Mouse (Mus musculus): ENCODE results near the gene Mctp2. TPM values are rescaled to one million over a fixed set of nuclear protein-coding genes. Genes with fewer than 3 reads are reported as not detected.

The Mctp2 gene
- polyA plus RNA-seq, 1 experiment, result not detected

GRCm38 (mm10) chr7:72215563-72216215, 90.7 kb downstream of the Mctp2 start:
- TF ChIP-seq GATA1 (IDR thresholded peaks at IDR 0.05; ENCODE audit: low read length) (no peak), TAL1 (IDR thresholded peaks at IDR 0.05; ENCODE audit: low read length) (no peak)
- no peaks in the 10 kb centered on the region for H3K36me3 ChIP-seq (ENCODE audit: control insufficient read depth)
- H3K4me1 ChIP-seq (ENCODE audit: control insufficient read depth), result peaks cover 2% of the 10 kb centered on the region; the same call in 1 of the 2 replicates
- H3K27me3 ChIP-seq (ENCODE audit: control insufficient read depth), result no peaks in the 10 kb centered on the region
- no peaks in the 10 kb centered on the region for H3K9me3 ChIP-seq (ENCODE audit: control insufficient read depth, low read length)
- H3K4me3 ChIP-seq (replicated peaks), result no peak overlapping the region

GRCm38 (mm10) chr7:72210201-72210600, 96.2 kb downstream of the Mctp2 start:
- TF ChIP-seq GATA1 (IDR thresholded peaks at IDR 0.05; ENCODE audit: low read length), result no peak
- TF ChIP-seq TAL1 (IDR thresholded peaks at IDR 0.05; ENCODE audit: low read length), result no peak
- Histone ChIP-seq H3K9me3 (ENCODE audit: control insufficient read depth, low read length) (no peaks in the 10 kb centered on the region), H3K27me3 (ENCODE audit: control insufficient read depth) (no peaks in the 10 kb centered on the region), H3K36me3 (ENCODE audit: control insufficient read depth) (no peaks in the 10 kb centered on the region), H3K4me1 (ENCODE audit: control insufficient read depth) (peaks cover 2% of the 10 kb centered on the region; the same call in 1 of the 2 replicates), H3K4me3 (replicated peaks) (no peak overlapping the region)

GRCm38 (mm10) chr7:72209296-72209695, 97.1 kb downstream of the Mctp2 start:
- TF ChIP-seq TAL1 (IDR thresholded peaks at IDR 0.05; ENCODE audit: low read length) (no peak), GATA1 (IDR thresholded peaks at IDR 0.05; ENCODE audit: low read length) (no peak)
- Histone ChIP-seq H3K9me3 (ENCODE audit: control insufficient read depth, low read length) (no peaks in the 10 kb centered on the region), H3K36me3 (ENCODE audit: control insufficient read depth) (no peaks in the 10 kb centered on the region), H3K27me3 (ENCODE audit: control insufficient read depth) (no peaks in the 10 kb centered on the region), H3K4me3 (replicated peaks) (no peak overlapping the region), H3K4me1 (ENCODE audit: control insufficient read depth) (peaks cover 2% of the 10 kb centered on the region; the same call in 1 of the 2 replicates)

- no peaks in the 10 kb centered on the region for H3K4me1 ChIP-seq (ENCODE audit: control insufficient read depth)
- no peaks in the 10 kb centered on the region for H3K27me3 ChIP-seq (ENCODE audit: control insufficient read depth)
- no peaks in the 10 kb centered on the region for H3K9me3 ChIP-seq (ENCODE audit: control insufficient read depth, low read length)
- H3K36me3 ChIP-seq (ENCODE audit: control insufficient read depth), result no peaks in the 10 kb centered on the region
- no peak overlapping the region for H3K4me3 ChIP-seq (replicated peaks)
- TF ChIP-seq GATA1 (IDR thresholded peaks at IDR 0.05; ENCODE audit: low read length) (no peak), TAL1 (IDR thresholded peaks at IDR 0.05; ENCODE audit: low read length) (no peak)
These were observed 99.6 kb downstream of the Mctp2 start for GRCm38 (mm10) chr7:72206841-72207240.

GRCm38 (mm10) chr7:72195709-72196108, 110.7 kb downstream of the Mctp2 start:
- H3K27me3 ChIP-seq (ENCODE audit: control insufficient read depth), result no peaks in the 10 kb centered on the region
- no peak overlapping the region for H3K4me3 ChIP-seq (replicated peaks)
- no peaks in the 10 kb centered on the region for H3K9me3 ChIP-seq (ENCODE audit: control insufficient read depth, low read length)
- TF ChIP-seq TAL1 (IDR thresholded peaks at IDR 0.05; ENCODE audit: low read length) (no peak), GATA1 (IDR thresholded peaks at IDR 0.05; ENCODE audit: low read length) (no peak)
- no peaks in the 10 kb centered on the region; the same call in 1 of the 2 replicates for H3K4me1 ChIP-seq (ENCODE audit: control insufficient read depth)
- H3K36me3 ChIP-seq (ENCODE audit: control insufficient read depth), result no peaks in the 10 kb centered on the region

- H3K4me1 ChIP-seq (ENCODE audit: control insufficient read depth), result no peaks in the 10 kb centered on the region; the same call in 1 of the 2 replicates
- no peaks in the 10 kb centered on the region for H3K27me3 ChIP-seq (ENCODE audit: control insufficient read depth)
- TF ChIP-seq GATA1 (IDR thresholded peaks at IDR 0.05; ENCODE audit: low read length), result no peak
- no peak for TF ChIP-seq TAL1 (IDR thresholded peaks at IDR 0.05; ENCODE audit: low read length)
- no peaks in the 10 kb centered on the region for H3K9me3 ChIP-seq (ENCODE audit: control insufficient read depth, low read length)
- H3K4me3 ChIP-seq (replicated peaks), result no peak overlapping the region
- H3K36me3 ChIP-seq (ENCODE audit: control insufficient read depth), result no peaks in the 10 kb centered on the region
These were observed 113.1 kb downstream of the Mctp2 start for GRCm38 (mm10) chr7:72193304-72193703.

- Histone ChIP-seq H3K4me3 (replicated peaks) (no peak overlapping the region), H3K9me3 (ENCODE audit: control insufficient read depth, low read length) (no peaks in the 10 kb centered on the region), H3K27me3 (ENCODE audit: control insufficient read depth) (no peaks in the 10 kb centered on the region), H3K4me1 (ENCODE audit: control insufficient read depth) (no peaks in the 10 kb centered on the region), H3K36me3 (ENCODE audit: control insufficient read depth) (no peaks in the 10 kb centered on the region)
- TF ChIP-seq TAL1 (IDR thresholded peaks at IDR 0.05; ENCODE audit: low read length), result no peak
- TF ChIP-seq GATA1 (IDR thresholded peaks at IDR 0.05; ENCODE audit: low read length), result no peak
These were observed 124.8 kb downstream of the Mctp2 start for GRCm38 (mm10) chr7:72181651-72182050.

GRCm38 (mm10) chr7:72169320-72169719, 137.1 kb downstream of the Mctp2 start:
- H3K4me3 ChIP-seq (replicated peaks), result no peak overlapping the region
- no peak for TF ChIP-seq GATA1 (IDR thresholded peaks at IDR 0.05; ENCODE audit: low read length)
- TF ChIP-seq TAL1 (IDR thresholded peaks at IDR 0.05; ENCODE audit: low read length), result no peak
- H3K36me3 ChIP-seq (ENCODE audit: control insufficient read depth), result no peaks in the 10 kb centered on the region
- H3K4me1 ChIP-seq (ENCODE audit: control insufficient read depth), result no peaks in the 10 kb centered on the region
- no peaks in the 10 kb centered on the region for H3K27me3 ChIP-seq (ENCODE audit: control insufficient read depth)
- H3K9me3 ChIP-seq (ENCODE audit: control insufficient read depth, low read length), result no peaks in the 10 kb centered on the region

GRCm38 (mm10) chr7:72165726-72166701, 140.4 kb downstream of the Mctp2 start:
- Histone ChIP-seq H3K4me3 (replicated peaks) (no peak overlapping the region), H3K4me1 (ENCODE audit: control insufficient read depth) (no peaks in the 10 kb centered on the region), H3K27me3 (ENCODE audit: control insufficient read depth) (no peaks in the 10 kb centered on the region), H3K9me3 (ENCODE audit: control insufficient read depth, low read length) (no peaks in the 10 kb centered on the region), H3K36me3 (ENCODE audit: control insufficient read depth) (no peaks in the 10 kb centered on the region)
- TF ChIP-seq GATA1 (IDR thresholded peaks at IDR 0.05; ENCODE audit: low read length), result no peak
- TF ChIP-seq TAL1 (IDR thresholded peaks at IDR 0.05; ENCODE audit: low read length), result no peak
